ENCODE assay signal across 8 mouse cellular contexts in the genomic region with DNA sequence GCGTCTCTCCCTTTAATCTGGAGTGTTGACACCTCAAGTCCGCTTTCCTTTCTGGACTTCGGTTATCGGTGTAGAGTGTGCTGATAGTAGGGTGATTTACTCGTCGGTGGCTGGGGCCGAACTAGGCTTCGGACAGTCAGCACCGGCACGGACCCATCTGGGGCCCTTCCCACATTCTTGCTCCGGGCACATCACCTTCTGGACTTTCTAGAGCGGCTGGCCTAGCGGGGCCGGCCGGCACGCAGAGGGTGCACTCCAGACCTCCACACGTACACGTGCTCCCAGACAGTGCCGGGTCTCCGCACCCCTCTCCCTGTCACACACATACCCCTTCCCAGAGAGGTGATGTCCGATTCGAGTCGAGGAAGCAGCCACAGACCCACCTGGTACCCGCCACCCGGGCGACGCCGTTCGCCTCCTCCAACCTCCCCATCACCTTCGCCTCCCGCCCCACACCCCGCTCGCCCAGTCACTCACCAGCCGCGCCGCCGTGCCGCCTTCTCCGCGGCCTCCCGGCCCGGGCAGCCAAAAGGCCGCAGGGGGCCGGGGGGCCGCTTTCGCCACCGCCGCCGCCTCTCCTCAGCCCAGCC. TPM values are rescaled to one million over a fixed set of nuclear protein-coding genes. Genes with fewer than 3 reads are reported as not detected.
DNase-seq lines count a peak whose midpoint lies in the region; ATAC-seq and TF ChIP-seq lines count a peak whose summit lies in the region.

No protein-coding gene starts in this region.

- peak; percentile 57 for ATAC-seq in embryonic facial prominence, embryonic 14.5 days (ENCODE audit: low read depth)
- peak; percentile 10; the same call in 1 of the 2 replicates for ATAC-seq in heart, embryonic 13.5 days (ENCODE audit: extremely low read depth, insufficient number of reproducible peaks, low FRiP score, low TSS enrichment)
- ATAC-seq in kidney, embryonic 16.5 days (ENCODE audit: low FRiP score, low TSS enrichment) = peak; percentile 78
- ATAC-seq in liver, postnatal 0 days = peak; percentile 60
- peak; percentile 68 for ATAC-seq in neural tube, embryonic 15.5 days (ENCODE audit: low FRiP score)

- WGBS in embryonic facial prominence, embryonic 14.5 days = 0% methylated on average over 30 of the region's 49 CpGs
- under 1% methylated on average over 47 of the region's 49 CpGs for WGBS in heart, embryonic 13.5 days
- WGBS in kidney, embryonic 16.5 days = under 1% methylated on average over 49 of the region's 49 CpGs
- under 1% methylated on average over 31 of the region's 49 CpGs for WGBS in liver, postnatal 0 days (ENCODE audit: insufficient replicate concordance)
- WGBS in neural tube, embryonic 15.5 days = under 1% methylated on average over 47 of the region's 49 CpGs
- 1% methylated on average over 49 of the region's 49 CpGs for WGBS in thymus, adult 2 months

- peaks cover 18% of the 10 kb centered on the region for H3K4me1 ChIP-seq in embryonic facial prominence, embryonic 14.5 days (ENCODE audit: control insufficient read depth, insufficient read depth, low read length)
- H3K4me1 ChIP-seq in heart, embryonic 13.5 days = peaks cover 33% of the 10 kb centered on the region
- peaks cover 29% of the 10 kb centered on the region for H3K4me1 ChIP-seq in kidney, embryonic 16.5 days (ENCODE audit: insufficient read depth, low read length)
- H3K4me1 ChIP-seq in liver, postnatal 0 days (ENCODE audit: insufficient read depth) = peaks cover 36% of the 10 kb centered on the region
- peaks cover 27% of the 10 kb centered on the region for H3K4me1 ChIP-seq in neural tube, embryonic 15.5 days
- peaks cover 23% of the 10 kb centered on the region for H3K4me1 ChIP-seq in thymus, adult 2 months (replicated peaks; ENCODE audit: control insufficient read depth, insufficient read depth, low read length)

- no peak for TF ChIP-seq CTCF in liver, postnatal 0 days (IDR thresholded peaks at IDR 0.05; ENCODE audit: low read depth)
- no peak for TF ChIP-seq CTCF in thymus, adult 2 months (IDR thresholded peaks at IDR 0.05; ENCODE audit: borderline replicate concordance, control insufficient read depth, extremely low read depth, insufficient read depth, low read length, poor library complexity)

- peak overlapping the region; percentile 82 for H3K4me2 ChIP-seq in embryonic facial prominence, embryonic 14.5 days (ENCODE audit: low read depth, low read length)
- H3K4me2 ChIP-seq in heart, embryonic 13.5 days = peak overlapping the region; percentile 92
- peak overlapping the region; percentile 80 for H3K4me2 ChIP-seq in kidney, embryonic 16.5 days (replicated peaks; ENCODE audit: low read depth, low read length)
- H3K4me2 ChIP-seq in liver, postnatal 0 days (ENCODE audit: low read depth, low read length) = peak overlapping the region; percentile 80
- peak overlapping the region; percentile 89 for H3K4me2 ChIP-seq in neural tube, embryonic 15.5 days

- peaks cover 7% of the 10 kb centered on the region for H3K36me3 ChIP-seq in embryonic facial prominence, embryonic 14.5 days (ENCODE audit: control insufficient read depth, insufficient read depth, low read length)
- peaks cover 24% of the 10 kb centered on the region for H3K36me3 ChIP-seq in heart, embryonic 13.5 days
- H3K36me3 ChIP-seq in kidney, embryonic 16.5 days (ENCODE audit: insufficient read depth, low read length) = peaks cover 8% of the 10 kb centered on the region; the same call in 1 of the 2 replicates
- H3K36me3 ChIP-seq in liver, postnatal 0 days (replicated peaks; ENCODE audit: insufficient read depth, low read length) = peaks cover 17% of the 10 kb centered on the region; the same call in 1 of the 2 replicates
- peaks cover 2% of the 10 kb centered on the region; the same call in 1 of the 2 replicates for H3K36me3 ChIP-seq in neural tube, embryonic 15.5 days
- no peaks in the 10 kb centered on the region; the same call in 1 of the 2 replicates for H3K36me3 ChIP-seq in thymus, adult 2 months (ENCODE audit: control insufficient read depth, insufficient read depth, low read length)

- no peaks in the 10 kb centered on the region for H3K27me3 ChIP-seq in embryonic facial prominence, embryonic 14.5 days (replicated peaks; ENCODE audit: control insufficient read depth, insufficient read depth, low read length)
- no peaks in the 10 kb centered on the region; the same call in 1 of the 2 replicates for H3K27me3 ChIP-seq in heart, embryonic 13.5 days (replicated peaks)
- H3K27me3 ChIP-seq in kidney, embryonic 16.5 days (ENCODE audit: insufficient read depth, low read length) = no peaks in the 10 kb centered on the region
- H3K27me3 ChIP-seq in liver, postnatal 0 days (ENCODE audit: insufficient read depth, low read length) = no peaks in the 10 kb centered on the region
- no peaks in the 10 kb centered on the region for H3K27me3 ChIP-seq in neural tube, embryonic 15.5 days (replicated peaks)
- no peaks in the 10 kb centered on the region for H3K27me3 ChIP-seq in thymus, adult 2 months (ENCODE audit: control insufficient read depth, insufficient read depth, low read length)

- H3K27ac ChIP-seq in embryonic facial prominence, embryonic 14.5 days (replicated peaks; ENCODE audit: low read depth, low read length) = peak overlapping the region; percentile 79; the same call in 1 of the 2 replicates
- peak overlapping the region; percentile 81 for H3K27ac ChIP-seq in heart, embryonic 13.5 days (replicated peaks)
- peak overlapping the region; percentile 50; the same call in 1 of the 2 replicates for H3K27ac ChIP-seq in kidney, embryonic 16.5 days (ENCODE audit: low read length)
- peak overlapping the region; percentile 87 for H3K27ac ChIP-seq in liver, postnatal 0 days (ENCODE audit: low read depth)
- peak overlapping the region; percentile 90 for H3K27ac ChIP-seq in neural tube, embryonic 15.5 days (replicated peaks)
- H3K27ac ChIP-seq in thymus, adult 2 months (ENCODE audit: control insufficient read depth, insufficient read depth, low read length) = peak overlapping the region; percentile 36

- peak; percentile 44 to 52 for DNase-seq in B cell, adult 2 months
- peak; percentile 72 for DNase-seq in adrenal gland, postnatal 14 days
- DNase-seq in embryonic facial prominence, embryonic 14.5 days (ENCODE audit: low spot score) = no peak
- DNase-seq in liver, postnatal 0 days = peak; percentile 63
- DNase-seq in thymus, adult 2 months = peak; percentile 39

- H3K9me3 ChIP-seq in embryonic facial prominence, embryonic 14.5 days (ENCODE audit: control insufficient read depth, low read length) = peaks cover 3% of the 10 kb centered on the region; the same call in 1 of the 2 replicates
- H3K9me3 ChIP-seq in heart, embryonic 13.5 days = 0 out of 2 replicates have a peak, but pooled peaks cover 1% of the 10 kb centered on the region
- peaks cover 2% of the 10 kb centered on the region; the same call in 1 of the 2 replicates for H3K9me3 ChIP-seq in kidney, embryonic 16.5 days (ENCODE audit: low read length)
- no peaks in the 10 kb centered on the region for H3K9me3 ChIP-seq in liver, postnatal 0 days (ENCODE audit: low read length)
- H3K9me3 ChIP-seq in neural tube, embryonic 15.5 days (replicated peaks) = peaks cover 2% of the 10 kb centered on the region; the same call in 1 of the 2 replicates

- TF ChIP-seq EP300 in liver, postnatal 0 days (IDR thresholded peaks at IDR 0.05; ENCODE audit: low read depth) = no peak

- H3K4me3 ChIP-seq in embryonic facial prominence, embryonic 14.5 days (ENCODE audit: low read depth, low read length) = peak overlapping the region; percentile 97
- H3K4me3 ChIP-seq in heart, embryonic 13.5 days = peak overlapping the region; percentile 81
- peak overlapping the region; percentile 94 for H3K4me3 ChIP-seq in kidney, embryonic 16.5 days (ENCODE audit: low read length)
- H3K4me3 ChIP-seq in liver, postnatal 0 days (ENCODE audit: low read depth, low read length) = peak overlapping the region; percentile 81
- peak overlapping the region; percentile 88 for H3K4me3 ChIP-seq in neural tube, embryonic 15.5 days (replicated peaks)
- H3K4me3 ChIP-seq in thymus, adult 2 months (ENCODE audit: control insufficient read depth, insufficient read depth, low read length) = peak overlapping the region; percentile 68

- peak overlapping the region; percentile 94 for H3K9ac ChIP-seq in embryonic facial prominence, embryonic 14.5 days (ENCODE audit: low read depth, low read length)
- H3K9ac ChIP-seq in heart, embryonic 13.5 days = peak overlapping the region; percentile 96
- peak overlapping the region; percentile 94 for H3K9ac ChIP-seq in kidney, embryonic 16.5 days (replicated peaks; ENCODE audit: low read length)
- peak overlapping the region; percentile 90 for H3K9ac ChIP-seq in liver, postnatal 0 days (replicated peaks)
- H3K9ac ChIP-seq in neural tube, embryonic 15.5 days (replicated peaks) = peak overlapping the region; percentile 74

- TF ChIP-seq POLR2A in thymus, adult 2 months (IDR thresholded peaks at IDR 0.05; ENCODE audit: control insufficient read depth, extremely low read depth, insufficient read depth, low read length, poor library complexity) = no peak

RNA-seq across cellular contexts. Expression of gene Atp13a3, which starts 17.8 kb away (rescaled TPM):
- 87.9 and 91.7 TPM in 2 replicates for total RNA-seq in adrenal gland, postnatal 14 days (2021)
- 16.7 and 20.0 TPM in 2 replicates for polyA plus RNA-seq in embryonic facial prominence, embryonic 14.5 days (2014; fragmentation: Nextera tagmentation; extraction: Ambion mirVana)
- polyA plus RNA-seq in heart, embryonic 13.5 days (2015; fragmentation: Nextera tagmentation; extraction: Ambion mirVana) = 6.8 and 7.3 TPM in 2 replicates
- 8.4 and 11.7 TPM in 2 replicates for polyA plus RNA-seq in kidney, embryonic 16.5 days (2015; fragmentation: Nextera tagmentation; extraction: Ambion mirVana)
- 9.0 and 9.9 TPM in 2 replicates for polyA plus RNA-seq in liver, postnatal 0 days (2015; fragmentation: Nextera tagmentation; extraction: Ambion mirVana)
- polyA plus RNA-seq in neural tube, embryonic 15.5 days (2015; fragmentation: Nextera tagmentation; extraction: Ambion mirVana) = 7.8 and 8.8 TPM in 2 replicates
- 68.1 and 102 TPM in 2 replicates for polyA plus RNA-seq in thymus, adult 2 months (2012; rRNA removed)

Comparison
In these comparisons a context has a peak if more than half of its experiments do, and no peak if none do; other contexts are left out.
1. ATAC-seq: peak in every context shown above with its lines; median percentile 78 in kidney, embryonic 16.5 days; 68 in neural tube, embryonic 15.5 days; 60 in liver, postnatal 0 days; 57 in embryonic facial prominence, embryonic 14.5 days; 10 in heart, embryonic 13.5 days.
2. H3K27ac ChIP-seq: peak in every context shown above with its lines; median percentile 90 in neural tube, embryonic 15.5 days; 87 in liver, postnatal 0 days; 81 in heart, embryonic 13.5 days; 79 in embryonic facial prominence, embryonic 14.5 days; 50 in kidney, embryonic 16.5 days; 36 in thymus, adult 2 months.